Mouse (Mus musculus) cerebellum, adult 2 months (tissue): Measurements from ENCODE around the gene Tank. TPM values are rescaled to one million over a fixed set of nuclear protein-coding genes. Genes with fewer than 3 reads are reported as not detected.
A peak's percentile ranks its signal among the peaks of the same experiment; 100 is the strongest.

Experiments
- DNase-seq, 2 experiments: peaks; one replicate each; pipeline ENCODE4 v3.0.0; 2021
- H3K27ac ChIP-seq: fragments of 200-500 bp; 2 replicates; pipeline ENCODE4 v1.5.1; 2012; ENCODE audit warnings: low read length, control low read depth, inconsistent platforms; ENCODE audit not compliant: insufficient read depth
- H3K27me3 ChIP-seq: fragments of 200-500 bp; 2 replicates; pipeline ENCODE4 v1.6.1; 2012; ENCODE audit warnings: inconsistent platforms, mild to moderate bottlenecking, low read length, moderate library complexity; ENCODE audit not compliant: control insufficient read depth, insufficient read depth
- H3K4me1 ChIP-seq: fragments of 200-500 bp; 2 replicates; pipeline ENCODE4 v1.6.1; 2011; ENCODE audit warnings: low read length; ENCODE audit not compliant: control insufficient read depth, insufficient read depth
- H3K4me3 ChIP-seq: fragments of 200-500 bp; replicated peaks from 2 replicates; pipeline ENCODE3; 2011; ENCODE audit warnings: mild to moderate bottlenecking, low read depth, low read length, control low read depth; ENCODE audit not compliant: insufficient read depth
- CTCF ChIP-seq: fragments of 200-500 bp; IDR thresholded peaks from 2 replicates; pipeline ENCODE4 v1.5.1; 2011; ENCODE audit warnings: low read depth, mild to moderate bottlenecking, control low read depth, low read length, moderate library complexity, borderline replicate concordance; ENCODE audit not compliant: insufficient read depth
- POLR2A ChIP-seq: fragments of 200-500 bp; IDR thresholded peaks from 2 replicates; pipeline ENCODE4 v1.6.1; 2011; ENCODE audit warnings: low read length, control low read depth, borderline replicate concordance; ENCODE audit not compliant: insufficient read depth
- WGBS: fragments of 180-500 bp; shearing (Covaris S2); methylation state at CpG from one replicate; pipeline ENCODE4 v1.1.7; 2018; 5-methylcytosine and 5-hydroxymethylcytosine counted together
- polyA plus RNA-seq: library from polyadenylated mRNA; depleted of rRNA; stranded (reverse); fragments of >200 nt; gene quantifications from 2 replicates; pipeline ENCODE4 v1.2.3, GENCODE M21; 2012; rRNA removed

The Tank gene
- polyA plus RNA-seq: 27.4 and 29.5 TPM in 2 replicates

DNA sequence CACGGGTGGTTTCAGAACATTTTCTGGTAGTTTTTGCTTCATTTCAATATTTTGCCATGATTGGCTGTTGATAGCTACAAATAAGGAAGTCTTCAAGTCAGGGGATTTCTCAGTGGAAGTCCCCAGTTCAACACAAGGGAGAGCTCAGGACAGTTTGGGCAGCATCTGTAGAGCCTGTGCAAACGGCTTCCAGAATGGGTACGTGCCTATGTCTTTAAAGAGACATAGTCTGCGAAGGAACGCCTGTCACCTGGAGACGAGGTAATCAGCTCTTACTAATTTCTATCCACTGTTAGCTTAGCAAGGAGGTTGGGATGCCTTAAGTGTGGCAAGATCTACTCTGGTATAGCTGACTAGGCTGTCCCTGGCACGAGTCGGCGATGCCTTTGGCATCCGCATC lies at the start of gene Tank:
TSS of gene Tank (plus strand) at position 153 of the 400 bp plus-strand sequence.
- 75% methylated on average over 10 of the region's 10 CpGs for WGBS
- Histone ChIP-seq H3K4me1 (no peaks in the 10 kb centered on the region), H3K27ac (no peak within 1 kb of the TSS), H3K4me3 (no peak within 1 kb of the TSS), H3K27me3 (no peaks in the 10 kb centered on the region)
- TF ChIP-seq CTCF (no peak), POLR2A (no peak)
- no peak for DNase-seq

DNA sequence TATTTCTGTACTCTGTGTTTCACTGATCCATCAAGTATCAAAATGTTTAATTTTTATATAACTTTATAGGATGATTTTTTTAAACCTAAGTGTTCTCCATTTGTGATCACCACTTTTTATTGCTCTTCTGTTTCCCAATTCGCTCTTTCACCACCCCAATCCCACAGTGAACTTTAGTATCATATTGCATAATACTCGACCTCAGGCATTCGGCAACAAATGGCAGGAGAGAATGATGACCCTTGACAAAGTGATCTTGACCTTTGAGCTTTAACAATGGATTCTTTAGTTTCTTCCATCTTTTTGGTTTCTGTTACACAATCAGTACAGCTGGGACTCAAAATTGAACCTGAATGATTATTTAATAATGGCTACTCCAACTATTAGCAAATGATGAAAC lies 46.1 kb upstream of the Tank start:
- Histone ChIP-seq H3K4me1 (0 out of 2 replicates have a peak, but pooled peaks cover 2% of the 10 kb centered on the region), H3K27ac (no peak overlapping the region), H3K4me3 (no peak overlapping the region), H3K27me3 (no peaks in the 10 kb centered on the region)
- WGBS: 87% methylated on average over 3 of the region's 3 CpGs
- no peak for DNase-seq
- TF ChIP-seq CTCF (no peak), POLR2A (no peak)

DNA sequence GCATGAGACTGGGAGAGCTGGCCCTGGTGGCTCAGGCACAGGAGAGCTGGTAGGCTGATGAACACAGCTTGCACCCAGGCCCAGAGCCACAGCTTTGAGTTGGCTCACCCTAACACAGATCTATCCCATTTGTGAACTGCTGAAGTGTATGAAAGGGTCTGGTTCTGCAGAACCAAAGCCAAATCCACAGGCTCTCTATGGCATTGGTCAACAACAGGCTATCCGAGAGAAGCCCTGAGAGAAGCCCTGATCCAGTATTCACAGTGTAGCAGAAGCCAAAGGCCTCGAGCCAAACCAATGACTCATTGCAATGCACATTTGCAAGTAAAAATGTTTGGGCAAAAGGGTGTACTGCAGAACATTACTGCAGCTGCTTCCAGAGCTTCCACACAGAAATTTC lies 45.3 kb upstream of the Tank start:
- DNase-seq: peak; percentile 59 to 83
- WGBS: 5% methylated on average over 2 of the region's 2 CpGs
- Histone ChIP-seq H3K27me3 (no peaks in the 10 kb centered on the region), H3K27ac (0 out of 2 replicates have a peak overlapping the region, but pooled peaks have one; percentile 3), H3K4me1 (0 out of 2 replicates have a peak, but pooled peaks cover 2% of the 10 kb centered on the region), H3K4me3 (no peak overlapping the region)
- no peak for TF ChIP-seq CTCF
- no peak for TF ChIP-seq POLR2A

DNA sequence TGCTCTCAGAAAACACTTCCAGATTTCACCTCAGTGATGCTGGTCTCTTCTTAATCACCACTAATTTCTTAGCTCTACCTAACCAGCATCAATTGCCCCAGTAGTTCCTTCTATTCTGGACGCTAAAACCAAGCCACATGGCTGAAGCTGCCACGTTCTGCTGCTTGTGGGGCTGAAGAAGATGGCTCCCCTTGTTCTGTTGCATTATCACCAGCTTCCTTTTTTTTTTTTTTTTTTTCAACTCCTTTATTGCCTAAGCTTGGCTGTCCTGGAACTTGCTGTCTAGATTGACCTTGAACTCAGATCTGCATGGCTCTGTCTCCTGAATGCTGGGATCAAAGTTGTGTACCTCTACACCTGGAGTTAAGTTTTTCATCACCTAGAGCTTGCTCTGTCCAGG lies 41.5 kb upstream of the Tank start:
- DNase-seq: no peak
- TF ChIP-seq POLR2A (no peak), CTCF (no peak)
- no peak overlapping the region for H3K27ac ChIP-seq
- 0 out of 2 replicates have a peak, but pooled peaks cover 2% of the 10 kb centered on the region for H3K4me1 ChIP-seq
- no peak overlapping the region for H3K4me3 ChIP-seq
- 80% methylated on average over 2 of the region's 2 CpGs for WGBS
- no peaks in the 10 kb centered on the region for H3K27me3 ChIP-seq

DNA sequence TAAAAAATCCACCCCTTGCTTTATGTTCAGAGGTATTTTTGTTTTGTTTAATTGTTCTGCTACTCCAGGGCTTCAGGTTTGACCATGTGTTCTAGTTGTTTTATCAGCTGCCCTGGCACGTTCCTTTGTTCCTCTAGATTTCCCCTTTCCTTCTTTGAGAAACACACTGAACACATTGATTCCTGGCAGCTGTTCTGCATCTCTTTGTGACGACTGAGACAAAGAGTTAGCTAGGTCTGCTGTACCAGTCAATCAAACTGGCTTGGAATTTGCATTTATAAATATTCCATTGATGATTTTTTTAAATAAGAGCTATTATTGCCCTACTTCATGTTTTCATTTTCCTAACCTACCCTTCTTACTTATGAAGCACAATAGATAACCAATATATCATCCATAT lies 39.0 kb upstream of the Tank start:
- H3K27ac ChIP-seq: no peak overlapping the region
- no peak overlapping the region for H3K4me3 ChIP-seq
- WGBS: 14% methylated on average over 2 of the region's 2 CpGs
- H3K4me1 ChIP-seq: no peaks in the 10 kb centered on the region
- TF ChIP-seq CTCF (no peak), POLR2A (no peak)
- H3K27me3 ChIP-seq: no peaks in the 10 kb centered on the region
- DNase-seq: no peak

- no peaks in the 10 kb centered on the region for H3K27me3 ChIP-seq
- TF ChIP-seq CTCF (no peak), POLR2A (no peak)
- no peak overlapping the region for H3K27ac ChIP-seq
- 86% methylated on average over 2 of the region's 2 CpGs for WGBS
- no peaks in the 10 kb centered on the region for H3K4me1 ChIP-seq
- no peak overlapping the region for H3K4me3 ChIP-seq
- no peak for DNase-seq
Observed at GRCm38 (mm10) chr2:61542426-61542825, 36.0 kb upstream of the Tank start.

- H3K27ac ChIP-seq: no peak overlapping the region
- no peaks in the 10 kb centered on the region for H3K4me1 ChIP-seq
- H3K27me3 ChIP-seq: no peaks in the 10 kb centered on the region
- TF ChIP-seq CTCF (no peak), POLR2A (no peak)
- WGBS: 91% methylated on average over 3 of the region's 3 CpGs
- no peak for DNase-seq
- no peak overlapping the region for H3K4me3 ChIP-seq
Observed at GRCm38 (mm10) chr2:61545666-61546065, 32.7 kb upstream of the Tank start.

DNA sequence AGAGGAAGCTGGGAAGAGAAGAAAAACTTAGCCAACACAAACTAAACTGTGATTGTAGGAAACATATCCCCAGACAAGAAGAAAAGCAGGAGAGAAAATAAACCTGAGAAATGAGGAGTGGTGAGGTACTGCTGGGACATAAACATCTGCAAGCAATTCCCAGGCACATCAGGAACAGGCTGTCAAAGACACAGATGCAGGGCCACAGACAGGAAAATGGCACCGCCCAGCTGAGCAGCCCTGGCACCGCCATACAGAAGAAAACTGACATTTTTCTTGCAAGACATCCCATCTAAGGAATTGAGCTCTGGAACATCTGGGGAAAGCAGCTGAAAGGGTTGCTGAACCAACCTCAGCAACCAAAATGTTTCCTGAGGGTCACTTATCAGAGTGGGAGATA lies 30.4 kb upstream of the Tank start:
- WGBS: 84% methylated on average over 2 of the region's 2 CpGs
- DNase-seq: no peak

GRCm38 (mm10) chr2:61551680-61552079 lies 26.7 kb upstream of the Tank start:
- WGBS: 85% methylated on average over 5 of the region's 5 CpGs
- no peaks in the 10 kb centered on the region for H3K4me1 ChIP-seq
- DNase-seq: no peak

More for the DNA sequence above, 30.4 kb upstream of the Tank start:
- Histone ChIP-seq H3K27ac (no peak overlapping the region), H3K4me1 (no peaks in the 10 kb centered on the region), H3K4me3 (no peak overlapping the region), H3K27me3 (no peaks in the 10 kb centered on the region)
- no peak for TF ChIP-seq CTCF

More at GRCm38 (mm10) chr2:61551680-61552079, 26.7 kb upstream of the Tank start:
- Histone ChIP-seq H3K27ac (no peak overlapping the region), H3K4me3 (no peak overlapping the region), H3K27me3 (no peaks in the 10 kb centered on the region; the same call in 1 of the 2 replicates)
- no peak for TF ChIP-seq POLR2A
- no peak for TF ChIP-seq CTCF
